Mouse (Mus musculus) adrenal gland, postnatal 25 days (tissue): ENCODE results near the gene Dnah6. TPM values are rescaled to one million over a fixed set of nuclear protein-coding genes. Genes with fewer than 3 reads are reported as not detected.

Source experiments
- DNase-seq: peaks from one replicate; pipeline ENCODE4 v3.0.0; 2021; ENCODE audit warnings: mixed read lengths
- long read RNA-seq: library from polyadenylated mRNA; stranded (forward); transcript quantifications from one replicate; pipeline ENCODE4 v2.0.0, GENCODE M21; 2021
- total RNA-seq: library from RNA; stranded (reverse); gene quantifications from 2 replicates; pipeline ENCODE4 v1.2.3, GENCODE M21; 2021

Gene Dnah6
- 0.03 TPM in 1 of 2 replicates, not detected in the other for total RNA-seq
- long read RNA-seq, result 0 reads

- peak; percentile 85 for DNase-seq
Measured at GRCm38 (mm10) chr6:73221189-73221957, at the start of gene Dnah6. Gene Dnah6 (minus strand): TSS chr6:73221651.

GRCm38 (mm10) chr6:73269374-73269773 is 47.9 kb upstream of the Dnah6 start:
- DNase-seq, result no peak

- no peak for DNase-seq
Measured at GRCm38 (mm10) chr6:73267738-73268311, 46.4 kb upstream of the Dnah6 start.

- no peak for DNase-seq
Measured at GRCm38 (mm10) chr6:73264801-73265200, 43.4 kb upstream of the Dnah6 start.

GRCm38 (mm10) chr6:73260110-73260509 is 38.7 kb upstream of the Dnah6 start:
- DNase-seq, result no peak

GRCm38 (mm10) chr6:73257068-73257467 is 35.6 kb upstream of the Dnah6 start:
- DNase-seq, result no peak

GRCm38 (mm10) chr6:73254307-73255228 is 33.1 kb upstream of the Dnah6 start:
- DNase-seq, result no peak

- DNase-seq, result no peak
Measured at GRCm38 (mm10) chr6:73253584-73253983, 32.1 kb upstream of the Dnah6 start.

- DNase-seq, result no peak
Measured at GRCm38 (mm10) chr6:73253006-73253405, 31.6 kb upstream of the Dnah6 start.

- DNase-seq, result no peak
Measured at GRCm38 (mm10) chr6:73252396-73252795, 30.9 kb upstream of the Dnah6 start.

- DNase-seq, result no peak
Measured at GRCm38 (mm10) chr6:73251336-73251735, 29.9 kb upstream of the Dnah6 start.

- no peak for DNase-seq
Measured at GRCm38 (mm10) chr6:73249851-73250250, 28.4 kb upstream of the Dnah6 start.

GRCm38 (mm10) chr6:73249049-73249422 is 27.6 kb upstream of the Dnah6 start:
- DNase-seq, result no peak

- DNase-seq, result peak; percentile 86
Measured at GRCm38 (mm10) chr6:73248237-73249048, 27.0 kb upstream of the Dnah6 start, which contains the start of gene Suclg1. Gene Suclg1 (plus strand): TSS chr6:73248382.

- DNase-seq, result no peak
Measured at GRCm38 (mm10) chr6:73247452-73247851, 26.0 kb upstream of the Dnah6 start.

GRCm38 (mm10) chr6:73246821-73247220 is 25.4 kb upstream of the Dnah6 start:
- no peak for DNase-seq

- DNase-seq, result no peak
Measured at GRCm38 (mm10) chr6:73235650-73236049, 14.2 kb upstream of the Dnah6 start.

- DNase-seq, result no peak
Measured at GRCm38 (mm10) chr6:73234302-73234900, 12.9 kb upstream of the Dnah6 start.

- DNase-seq, result no peak
Measured at GRCm38 (mm10) chr6:73233202-73233726, 11.8 kb upstream of the Dnah6 start.

GRCm38 (mm10) chr6:73232152-73232584 is 10.7 kb upstream of the Dnah6 start:
- no peak for DNase-seq

GRCm38 (mm10) chr6:73228881-73229280 is 7.4 kb upstream of the Dnah6 start:
- no peak for DNase-seq
